Mouse (Mus musculus) C2C12 (cell line): ENCODE data around the gene Myef2.

Source experiments
- CTCF ChIP-seq: IDR thresholded peaks from one replicate; pipeline ENCODE4 v1.5.1; 2011; ENCODE audit not compliant: control insufficient read depth, insufficient read depth, insufficient read length
- MAX ChIP-seq: IDR thresholded peaks from one replicate; pipeline ENCODE4 v1.6.1; 2011; ENCODE audit warnings: mild to moderate bottlenecking, control low read depth
- MYOD1 ChIP-seq: IDR thresholded peaks from one replicate; pipeline ENCODE4 v1.6.1; 2011; ENCODE audit warnings: low read depth; ENCODE audit not compliant: control insufficient read depth, insufficient read length

- TF ChIP-seq MYOD1 (no peak), CTCF (no peak), MAX (no peak)
Measured at GRCm38 (mm10) chr2:125152388-125152787, 28.9 kb upstream of the Myef2 start, which contains the start of gene Slc12a1.
